Mouse (Mus musculus) thymus, adult 2 months (tissue): ENCODE measurements around the gene Inka1. TPM values are rescaled to one million over a fixed set of nuclear protein-coding genes. Genes with fewer than 3 reads are reported as not detected.

Source experiments
- DNase-seq: peaks from one replicate; pipeline ENCODE4 v3.0.0; 2021
- H3K27ac ChIP-seq: fragments of 200-500 bp; 2 replicates; pipeline ENCODE4 v1.5.1; 2012; ENCODE audit warnings: low read length, control low read depth; ENCODE audit not compliant: control insufficient read depth, insufficient read depth
- H3K27me3 ChIP-seq: fragments of 200-500 bp; 2 replicates; pipeline ENCODE4 v1.6.1; 2012; ENCODE audit warnings: mild to moderate bottlenecking, low read length, moderate library complexity, mixed read lengths; ENCODE audit not compliant: control insufficient read depth, insufficient read depth
- H3K36me3 ChIP-seq: fragments of 200-500 bp; 2 replicates; pipeline ENCODE4 v1.6.1; 2012; ENCODE audit warnings: mild to moderate bottlenecking, low read length, moderate library complexity; ENCODE audit not compliant: control insufficient read depth, insufficient read depth
- H3K4me1 ChIP-seq: fragments of 200-500 bp; replicated peaks from 2 replicates; pipeline ENCODE4 v1.6.1; 2012; ENCODE audit warnings: low read length; ENCODE audit not compliant: control insufficient read depth, insufficient read depth
- H3K4me3 ChIP-seq: fragments of 200-500 bp; 2 replicates; pipeline ENCODE4 v1.5.1; 2012; ENCODE audit warnings: mild to moderate bottlenecking, low read length, control low read depth, moderate library complexity; ENCODE audit not compliant: control insufficient read depth, insufficient read depth
- CTCF ChIP-seq: fragments of 200-500 bp; IDR thresholded peaks from 2 replicates; pipeline ENCODE4 v1.5.1; 2012; ENCODE audit warnings: mild to moderate bottlenecking, control low read depth, low read length, moderate library complexity, borderline replicate concordance; ENCODE audit not compliant: control insufficient read depth, poor library complexity, insufficient read depth; ENCODE audit errors: extremely low read depth
- POLR2A ChIP-seq: fragments of 200-500 bp; IDR thresholded peaks from 2 replicates; pipeline ENCODE4 v1.6.1; 2012; ENCODE audit warnings: mild to moderate bottlenecking, low read length, control low read depth, moderate library complexity; ENCODE audit not compliant: control insufficient read depth, poor library complexity, insufficient read depth; ENCODE audit errors: extremely low read depth
- WGBS: fragments of 180-500 bp; shearing (Covaris S2); methylation state at CpG from one replicate; pipeline ENCODE4 v1.1.7; 2018; 5-methylcytosine and 5-hydroxymethylcytosine counted together
- polyA plus RNA-seq: library from polyadenylated mRNA; depleted of rRNA; stranded (reverse); fragments of >200 nt; gene quantifications from 2 replicates; pipeline ENCODE4 v1.2.3, GENCODE M21; 2012

The Inka1 gene
- polyA plus RNA-seq, 1 experiment: 14.8 TPM

DNA sequence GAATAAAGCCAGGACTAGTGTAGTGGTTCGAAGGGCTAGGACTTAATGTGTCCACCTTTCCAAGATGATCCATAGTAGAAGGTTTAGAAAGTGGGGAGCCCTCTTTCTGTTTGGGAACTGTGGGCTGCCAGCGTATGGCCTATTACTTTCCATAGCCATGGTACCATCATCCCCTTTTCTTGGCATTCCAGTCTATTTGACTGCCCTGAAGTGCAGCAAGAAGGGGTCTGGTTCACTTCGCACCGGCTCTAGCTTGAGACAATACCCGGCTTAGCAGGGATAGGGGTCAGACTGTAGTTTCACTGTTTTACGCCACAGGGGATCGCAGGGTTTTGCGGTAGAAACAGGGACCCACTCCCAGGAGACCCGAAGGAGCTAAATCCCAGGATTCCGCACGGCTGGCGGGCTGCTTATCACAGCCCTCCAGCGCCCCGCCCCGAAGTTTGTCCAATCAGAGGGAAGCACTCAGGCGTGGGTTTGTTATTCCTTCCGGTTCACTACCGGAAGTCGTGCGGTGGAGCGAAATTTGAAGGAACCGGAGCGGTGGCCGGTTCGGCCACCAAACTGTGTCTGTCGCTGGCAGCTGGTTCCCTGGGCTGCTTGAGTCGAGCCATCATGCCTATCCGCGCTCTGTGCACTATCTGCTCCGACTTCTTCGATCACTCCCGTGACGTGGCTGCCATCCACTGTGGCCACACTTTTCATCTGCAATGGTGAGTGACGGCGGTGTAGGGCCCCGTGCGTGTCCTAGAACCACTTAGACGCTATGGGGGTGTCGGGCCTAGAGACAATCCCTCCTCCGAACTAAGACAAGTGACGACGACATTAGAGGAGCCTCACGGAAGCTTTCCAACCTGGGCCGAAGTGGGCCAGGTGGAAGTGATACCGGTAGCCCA is 35.0 kb downstream of the Inka1 start:
- no peaks in the 10 kb centered on the region for H3K36me3 ChIP-seq
- peak; percentile 90 for DNase-seq
- H3K27me3 ChIP-seq: no peaks in the 10 kb centered on the region
- TF ChIP-seq CTCF (no peak), POLR2A (0 out of 2 replicates have a peak, but pooled peaks have one; percentile 46)
- peaks cover 8% of the 10 kb centered on the region; the same call in 1 of the 2 replicates for H3K4me1 ChIP-seq
- peak overlapping the region; percentile 65 for H3K4me3 ChIP-seq
- H3K27ac ChIP-seq: no peak overlapping the region
- 17% methylated on average over 45 of the region's 45 CpGs for WGBS

DNA sequence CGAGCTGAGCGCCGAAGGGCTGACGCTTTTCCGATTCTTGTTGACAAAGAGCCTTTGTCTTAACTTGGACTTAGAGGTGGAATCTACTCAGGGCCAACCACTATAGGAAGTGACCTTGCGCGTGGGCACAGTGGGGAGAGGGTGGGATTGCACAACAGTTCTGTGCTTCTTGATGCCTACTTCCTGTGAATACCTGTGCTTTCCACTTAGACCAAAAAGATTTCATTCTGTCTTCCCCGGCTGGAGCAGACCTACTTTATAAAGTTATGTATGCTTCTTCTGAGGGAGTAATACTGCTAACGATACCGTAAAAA is 35.8 kb downstream of the Inka1 start, which contains the start of gene Traip:
Traip (plus strand) TSS at position 215 of the 314 bp plus-strand sequence.
- TF ChIP-seq POLR2A (no peak), CTCF (no peak)
- Histone ChIP-seq H3K27ac (no peak within 1 kb of the TSS), H3K4me3 (peak within 1 kb of the TSS; percentile 65), H3K27me3 (no peaks in the 10 kb centered on the region), H3K36me3 (no peaks in the 10 kb centered on the region), H3K4me1 (peaks cover 8% of the 10 kb centered on the region; the same call in 1 of the 2 replicates)
- no peak for DNase-seq
- WGBS: 86% methylated on average over 10 of the region's 10 CpGs

DNA sequence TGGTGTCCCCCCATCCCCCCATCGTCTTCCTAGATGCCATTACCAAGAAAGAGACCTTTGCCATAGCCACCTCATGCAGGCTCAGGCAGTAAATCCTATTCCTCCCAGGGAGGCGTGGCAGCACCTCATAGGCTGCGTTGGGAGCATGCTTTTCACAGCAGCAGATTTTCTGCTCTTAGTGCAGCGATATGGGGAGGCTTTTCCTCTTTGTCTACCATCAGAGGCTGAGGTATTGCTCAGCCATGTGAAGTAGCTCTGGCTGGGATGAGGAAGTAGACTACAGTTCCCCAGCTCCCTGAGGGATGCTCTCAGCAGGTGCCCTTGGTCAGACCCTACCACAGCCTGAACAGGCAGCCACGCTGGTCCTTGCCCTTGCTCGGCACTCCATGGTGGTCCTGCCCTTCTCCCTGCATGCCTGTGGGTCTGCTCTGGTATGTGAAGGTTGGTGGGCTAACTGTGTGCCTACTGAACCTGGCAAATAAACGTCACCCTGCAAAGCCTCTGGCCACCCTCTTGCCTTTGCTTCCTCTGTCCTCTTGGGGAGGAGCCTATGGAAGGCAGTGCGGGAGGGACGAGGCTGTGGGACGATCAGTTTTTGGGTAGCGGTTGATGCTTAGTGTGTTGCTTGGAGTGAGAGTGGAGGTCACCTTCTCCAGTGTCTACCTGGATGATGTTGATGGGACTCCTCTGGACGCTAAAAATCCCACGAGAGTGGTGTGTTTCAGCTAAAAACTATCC is 36.3 kb downstream of the Inka1 start:
- WGBS: 86% methylated on average over 13 of the region's 13 CpGs
- no peak overlapping the region for H3K4me3 ChIP-seq
- TF ChIP-seq CTCF (no peak), POLR2A (no peak)
- H3K4me1 ChIP-seq: peaks cover 8% of the 10 kb centered on the region; the same call in 1 of the 2 replicates
- DNase-seq: no peak
- H3K27ac ChIP-seq: no peak overlapping the region
- H3K27me3 ChIP-seq: no peaks in the 10 kb centered on the region
- no peaks in the 10 kb centered on the region for H3K36me3 ChIP-seq

DNA sequence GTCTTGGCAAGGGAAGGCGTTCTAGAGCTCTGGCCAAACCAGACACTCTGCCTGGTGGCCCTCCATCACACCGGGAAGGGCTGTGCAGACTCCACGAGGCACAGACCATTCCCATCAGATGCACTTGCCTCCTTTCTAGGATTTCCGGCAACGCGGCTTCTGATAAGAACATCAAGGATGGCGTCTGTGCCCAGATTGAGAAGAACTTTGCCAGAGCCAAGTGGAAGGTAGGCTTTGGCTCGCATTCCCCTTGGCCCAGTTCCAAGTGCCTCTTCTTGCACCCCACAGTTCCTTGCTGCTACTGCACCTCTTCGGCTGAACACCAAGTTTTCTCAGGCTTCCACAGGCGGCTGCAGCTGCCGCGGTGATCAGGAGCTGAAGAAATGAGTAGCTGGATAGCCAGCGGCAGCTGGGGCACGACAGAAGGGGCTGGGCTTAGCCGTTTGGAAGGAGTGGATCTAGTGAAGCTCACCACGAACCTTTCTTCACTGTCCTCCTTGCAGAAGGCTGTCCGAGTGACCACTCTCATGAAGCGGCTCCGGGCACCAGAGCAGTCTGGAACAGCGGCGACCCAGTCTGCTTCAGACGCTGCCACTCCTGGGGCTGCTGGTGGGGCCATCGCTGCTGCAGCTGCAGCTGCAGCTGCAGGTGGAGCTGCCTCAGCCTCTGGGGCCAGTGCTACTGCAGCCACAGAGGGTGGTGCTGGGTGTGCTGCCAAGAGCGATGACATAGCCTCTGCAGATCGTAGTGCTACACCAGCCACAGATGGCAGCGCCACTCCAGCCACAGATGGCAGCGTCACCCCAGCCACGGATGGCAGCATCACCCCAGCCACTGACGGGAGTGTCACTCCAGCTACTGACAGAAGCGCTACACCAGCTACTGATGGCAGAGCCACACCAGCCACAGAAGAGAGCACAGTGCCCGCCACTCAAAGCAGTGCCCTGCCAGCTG is 38.2 kb downstream of the Inka1 start:
- Histone ChIP-seq H3K27ac (no peak overlapping the region), H3K4me3 (no peak overlapping the region), H3K36me3 (no peaks in the 10 kb centered on the region), H3K4me1 (peaks cover 8% of the 10 kb centered on the region; the same call in 1 of the 2 replicates), H3K27me3 (no peaks in the 10 kb centered on the region)
- no peak for DNase-seq
- TF ChIP-seq CTCF: no peak
- no peak for TF ChIP-seq POLR2A
- WGBS: 91% methylated on average over 31 of the region's 31 CpGs

DNA sequence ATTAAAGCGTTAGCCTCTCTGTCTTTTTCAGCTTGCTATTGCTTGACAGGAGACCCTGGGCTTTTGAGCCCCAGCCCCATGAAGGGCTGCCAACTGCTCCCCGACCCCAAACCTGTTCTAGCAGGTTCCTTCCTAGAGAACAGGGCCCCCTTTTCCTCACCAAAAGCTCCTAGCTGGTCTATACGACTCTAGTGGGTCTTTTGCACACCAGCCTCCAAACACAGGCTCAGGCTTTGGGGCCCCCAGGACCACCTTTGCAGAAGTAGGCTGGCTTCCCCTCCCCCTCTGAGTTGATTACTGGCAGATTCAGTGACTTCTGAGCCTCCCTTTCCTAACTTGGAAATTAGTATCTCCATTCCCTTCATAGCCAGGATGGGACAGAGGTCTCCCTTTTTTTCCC is 48.8 kb downstream of the Inka1 start:
- Histone ChIP-seq H3K4me3 (no peak overlapping the region), H3K27me3 (no peaks in the 10 kb centered on the region), H3K27ac (no peak overlapping the region; the same call in 1 of the 2 replicates), H3K4me1 (peaks cover 16% of the 10 kb centered on the region), H3K36me3 (no peaks in the 10 kb centered on the region)
- TF ChIP-seq POLR2A (no peak), CTCF (no peak)
- 48% methylated on average over 3 of the region's 3 CpGs for WGBS
- DNase-seq: no peak
